ENCODE assay signal across 13 mouse cellular contexts in genomic region chr12:71279521-71280262, GRCm38 (mm10). TPM values are rescaled to one million over a fixed set of nuclear protein-coding genes. Genes with fewer than 3 reads are reported as not detected.
DNase-seq lines count a peak whose midpoint lies in the region; ATAC-seq and TF ChIP-seq lines count a peak whose summit lies in the region.
"Had no signal": no experiment of that assay in that cellular context is flagged by ENCODE, and none has a peak within 500 bp of the region (broad histone marks: within the 10 kb centered on the region; RNA-seq: fewer than 3 reads in every experiment).

No protein-coding gene starts in this region.

- DNase-seq in cerebellum, postnatal 14 days, result peak; percentile 49 to 70
- no peak for DNase-seq in cerebellum, adult 11-12 months
- peak; percentile 23 for DNase-seq in neural tube, embryonic 11.5 days (ENCODE audit: low spot score)
- DNase-seq in neural tube, embryonic 10.5 days (ENCODE audit: extremely low spot score, low spot score), result no peak
- peak; percentile 21 to 32 for DNase-seq in left cerebral cortex, postnatal 36 days (ENCODE audit: low spot score in 2 of 2)
- peak; percentile 38 for DNase-seq in right cerebral cortex, postnatal 14 days
- DNase-seq in adrenal gland, adult 2 months, result no peak
- no peak for DNase-seq in lung, adult 2 months
- DNase-seq: adrenal gland, adult 8-10 months; cerebellum, adult 8-10 months; gastrocnemius, postnatal 14 days; thymus, postnatal 36 days had no signal

- peaks cover 2% of the 10 kb centered on the region; the same call in 1 of the 2 replicates for H3K4me1 ChIP-seq in neural tube, embryonic 11.5 days (ENCODE audit: control insufficient read depth, insufficient read depth, low read length)
- H3K4me1 ChIP-seq in lung, adult 2 months (ENCODE audit: control insufficient read depth, insufficient read depth, low read length), result no peaks in the 10 kb centered on the region

- no peak overlapping the region for H3K9ac ChIP-seq in neural tube, embryonic 11.5 days (ENCODE audit: low read length)

- WGBS in neural tube, embryonic 11.5 days, result 40% methylated on average over 12 of the region's 12 CpGs
- 70% methylated on average over 12 of the region's 12 CpGs for WGBS in lung, adult 2 months

- no peaks in the 10 kb centered on the region for H3K36me3 ChIP-seq in neural tube, embryonic 11.5 days (ENCODE audit: control insufficient read depth, insufficient read depth, low read length)

- intact Hi-C loops in left cerebral cortex, postnatal 36 days (cut with DNase I), result no loop called here

- no peak overlapping the region for H3K4me3 ChIP-seq in neural tube, embryonic 11.5 days (ENCODE audit: low read depth, low read length)
- no peak overlapping the region for H3K4me3 ChIP-seq in lung, adult 2 months (replicated peaks; ENCODE audit: extremely low read depth, low read depth, low read length)

- no peak for TF ChIP-seq CTCF in lung, adult 2 months (IDR thresholded peaks at IDR 0.05; ENCODE audit: insufficient read depth, low read length)

- H3K27me3 ChIP-seq in neural tube, embryonic 11.5 days (ENCODE audit: control insufficient read depth, insufficient read depth, low read length), result no peaks in the 10 kb centered on the region

- no peak overlapping the region for H3K27ac ChIP-seq in neural tube, embryonic 11.5 days (ENCODE audit: low read depth, low read length)

- H3K9me3 ChIP-seq in neural tube, embryonic 11.5 days (ENCODE audit: control insufficient read depth, low read length), result no peaks in the 10 kb centered on the region

- H3K4me2 ChIP-seq in neural tube, embryonic 11.5 days (ENCODE audit: low read depth), result no peak overlapping the region
- H3K4me2 ChIP-seq: liver, embryonic 11.5 days had no signal

- TF ChIP-seq POLR2A in lung, adult 2 months (IDR thresholded peaks at IDR 0.05; ENCODE audit: borderline replicate concordance, extremely low read depth, low read depth, low read length), result no peak

- ATAC-seq in neural tube, embryonic 11.5 days (ENCODE audit: insufficient read depth, low FRiP score, low TSS enrichment), result no peak

RNA-seq across cellular contexts. Expression of gene Dact1, which starts 30.0 kb away (rescaled TPM):
- 21.1 and 22.2 TPM in 2 replicates for polyA plus RNA-seq in neural tube, embryonic 11.5 days (2014; fragmentation: Nextera tagmentation; extraction: Ambion mirVana)
- 1 to 10 TPM; 9.2 to 9.8 TPM for total RNA-seq in left cerebral cortex, postnatal 36 days (2021)
- total RNA-seq in adrenal gland, adult 2 months (2021), result 10 to 100 TPM; 13.7 to 19.6 TPM
- polyA plus RNA-seq in adrenal gland, adult 2 months (2012; rRNA removed), result 8.4 and 8.9 TPM in 2 replicates
- 7.5 and 8.7 TPM in 2 replicates for polyA plus RNA-seq in lung, adult 2 months (2012; rRNA removed)

Comparison
In these comparisons a context has a peak if more than half of its experiments do, and no peak if none do; other contexts are left out.
1. DNase-seq: peak in cerebellum, postnatal 14 days (2 of 2), neural tube, embryonic 11.5 days (single experiment), left cerebral cortex, postnatal 36 days (2 of 2) and right cerebral cortex, postnatal 14 days (single experiment); none in cerebellum, adult 11-12 months (single experiment), neural tube, embryonic 10.5 days (single experiment), adrenal gland, adult 2 months (single experiment) and lung, adult 2 months (single experiment).